Mouse (Mus musculus): Measurements from ENCODE around the gene Slfn9. TPM values are rescaled to one million over a fixed set of nuclear protein-coding genes. Genes with fewer than 3 reads are reported as not detected.
"Not testable (repeated sequence)": the region's sequence is repeated elsewhere in the genome, so short reads cannot be mapped to it uniquely, and the experiment has no call there.

The Slfn9 gene
- 9.7 and 10.1 TPM in 2 replicates for polyA plus RNA-seq (2014; fragmentation: Nextera tagmentation; extraction: Ambion mirVana)

DNA sequence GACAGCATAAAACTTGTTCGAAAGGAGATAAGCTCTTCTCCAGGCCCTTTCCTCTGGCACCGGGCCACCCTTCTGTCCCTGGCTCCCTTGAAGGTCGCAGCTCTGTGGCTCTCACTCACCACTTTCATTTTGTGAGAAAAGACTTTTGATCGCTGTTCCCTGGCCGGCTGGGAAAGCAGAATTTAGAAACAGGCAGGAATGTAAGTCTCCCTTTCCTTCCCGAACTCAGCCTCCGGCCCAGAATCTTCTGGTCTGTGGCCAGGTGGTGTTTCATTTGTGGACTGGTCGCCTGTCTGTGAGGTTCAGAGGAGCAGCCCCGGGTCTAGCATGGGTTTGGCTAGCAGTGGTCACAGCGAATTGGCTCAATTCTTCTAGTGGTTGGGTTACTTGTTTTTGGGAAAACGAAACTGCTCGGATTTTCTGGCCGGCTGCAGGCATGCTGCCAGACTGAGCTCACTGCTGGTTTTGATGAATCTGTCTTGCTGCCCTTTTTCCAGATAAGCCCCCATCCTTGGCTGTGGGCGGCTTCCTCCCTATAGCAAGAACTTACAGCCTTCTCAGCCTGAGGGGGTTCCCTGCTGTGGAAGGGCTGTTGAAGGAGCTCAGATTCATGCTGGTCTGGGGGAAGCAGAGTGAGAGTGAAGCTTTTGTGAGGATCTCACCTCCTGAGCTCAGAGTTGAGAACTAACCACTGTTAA is at the start of gene Slfn9:
Gene Slfn9, minus strand, starts transcription at position 362 of the 698 bp plus-strand sequence.
- Histone ChIP-seq H3K4me1 (replicated peaks; ENCODE audit: control insufficient read depth, insufficient read depth, low read length) (no peaks in the 10 kb centered on the region; the same call in 1 of the 2 replicates), H3K27ac (ENCODE audit: low read depth, low read length) (no peak within 1 kb of the TSS), H3K9me3 (ENCODE audit: control insufficient read depth, low read length) (no peaks in the 10 kb centered on the region), H3K27me3 (ENCODE audit: control insufficient read depth, insufficient read depth, low read length) (peaks cover 3% of the 10 kb centered on the region; the same call in 1 of the 2 replicates), H3K36me3 (ENCODE audit: control insufficient read depth, insufficient read depth, low read length) (no peaks in the 10 kb centered on the region), H3K4me2 (replicated peaks; ENCODE audit: low read depth, low read length) (peak within 1 kb of the TSS; percentile 49), H3K4me3 (ENCODE audit: low read depth, low read length) (peak within 1 kb of the TSS; percentile 30), H3K9ac (ENCODE audit: low read depth, low read length) (peak within 1 kb of the TSS; percentile 36)
- WGBS = 9% methylated on average over 14 of the region's 14 CpGs
- ATAC-seq (ENCODE audit: low FRiP score) (no peak), DNase-seq (ENCODE audit: low spot score) (peak; percentile 49)

DNA sequence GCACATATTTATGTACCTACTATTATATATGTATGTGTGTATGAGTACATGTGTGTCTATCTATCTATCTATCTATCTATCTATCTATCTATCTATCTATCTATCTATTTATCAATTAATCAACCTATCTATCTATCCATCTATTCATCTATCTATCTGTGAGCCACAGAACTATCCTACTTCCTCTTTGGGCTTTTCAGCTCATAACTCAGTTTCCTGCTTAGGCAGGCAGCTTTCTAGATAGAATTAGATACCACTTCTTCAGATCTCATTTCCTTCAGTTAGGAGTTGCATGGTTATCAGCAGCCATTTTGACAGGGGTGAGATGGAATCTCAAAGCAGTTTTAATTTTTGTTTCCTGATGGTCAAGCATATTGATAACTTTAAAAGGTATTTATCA is 49.4 kb upstream of the Slfn9 start:
- Histone ChIP-seq H3K4me2 (replicated peaks; ENCODE audit: low read depth, low read length) (no peak overlapping the region), H3K4me3 (ENCODE audit: low read depth, low read length) (no peak overlapping the region), H3K9me3 (ENCODE audit: control insufficient read depth, low read length) (no peaks in the 10 kb centered on the region), H3K27ac (ENCODE audit: low read depth, low read length) (no peak overlapping the region), H3K4me1 (replicated peaks; ENCODE audit: control insufficient read depth, insufficient read depth, low read length) (no peaks in the 10 kb centered on the region), H3K36me3 (ENCODE audit: control insufficient read depth, insufficient read depth, low read length) (no peaks in the 10 kb centered on the region), H3K27me3 (ENCODE audit: control insufficient read depth, insufficient read depth, low read length) (no peaks in the 10 kb centered on the region), H3K9ac (ENCODE audit: low read depth, low read length) (no peak overlapping the region)
- ATAC-seq (ENCODE audit: low FRiP score) (no peak), DNase-seq (ENCODE audit: low spot score) (no peak)

DNA sequence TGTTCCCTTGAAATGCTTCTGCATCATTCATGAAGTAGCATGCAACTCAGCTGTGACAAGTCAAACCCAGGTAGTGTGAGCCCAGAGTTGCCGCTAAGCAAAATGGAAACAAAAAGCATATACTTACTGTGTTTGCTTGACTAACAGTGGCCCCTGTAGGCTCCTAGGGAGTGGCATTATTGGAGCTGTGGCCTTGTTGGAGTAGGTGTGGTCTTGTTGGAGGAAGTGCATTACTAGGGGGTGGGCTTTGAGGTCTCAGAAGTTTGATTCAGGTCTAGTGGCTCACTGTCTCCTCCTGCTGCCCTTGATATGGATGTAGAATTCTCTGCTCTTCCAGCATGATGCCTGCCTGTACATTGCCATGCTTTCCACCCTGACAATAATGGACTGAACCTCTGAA is 48.7 kb upstream of the Slfn9 start:
- Histone ChIP-seq H3K27me3 (ENCODE audit: control insufficient read depth, insufficient read depth, low read length) (no peaks in the 10 kb centered on the region), H3K4me2 (replicated peaks; ENCODE audit: low read depth, low read length) (no peak overlapping the region), H3K4me3 (ENCODE audit: low read depth, low read length) (no peak overlapping the region), H3K36me3 (ENCODE audit: control insufficient read depth, insufficient read depth, low read length) (no peaks in the 10 kb centered on the region), H3K9me3 (ENCODE audit: control insufficient read depth, low read length) (no peaks in the 10 kb centered on the region), H3K9ac (ENCODE audit: low read depth, low read length) (no peak overlapping the region), H3K4me1 (replicated peaks; ENCODE audit: control insufficient read depth, insufficient read depth, low read length) (no peaks in the 10 kb centered on the region), H3K27ac (ENCODE audit: low read depth, low read length) (no peak overlapping the region)
- DNase-seq (ENCODE audit: low spot score) (no peak), ATAC-seq (ENCODE audit: low FRiP score) (no peak)
- WGBS = 22% methylated on average over 1 of the region's 1 CpGs

DNA sequence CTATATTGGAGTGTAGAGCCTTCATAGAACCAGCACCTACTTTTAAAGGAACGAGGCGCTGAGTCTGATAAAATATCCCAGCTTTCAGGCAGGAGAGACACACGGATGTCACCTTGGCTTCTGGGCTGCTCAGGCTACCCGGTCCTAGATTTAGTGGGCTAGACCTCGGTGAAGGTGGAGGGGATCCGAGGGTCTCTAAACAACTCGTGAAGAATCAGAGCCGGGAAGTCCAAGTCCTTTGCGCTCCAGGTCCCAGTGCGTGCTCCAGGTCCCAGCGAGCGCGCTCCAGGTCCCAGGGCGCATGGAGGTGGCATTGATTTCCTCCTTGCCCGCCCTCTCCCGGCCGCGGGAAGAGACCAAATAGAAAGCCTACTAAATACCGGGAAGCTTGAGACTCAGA is 48.2 kb upstream of the Slfn9 start:
- no peak overlapping the region for H3K4me2 ChIP-seq (replicated peaks; ENCODE audit: low read depth, low read length)
- no peak overlapping the region for H3K4me3 ChIP-seq (ENCODE audit: low read depth, low read length)
- H3K9me3 ChIP-seq (ENCODE audit: control insufficient read depth, low read length) = no peaks in the 10 kb centered on the region

DNA sequence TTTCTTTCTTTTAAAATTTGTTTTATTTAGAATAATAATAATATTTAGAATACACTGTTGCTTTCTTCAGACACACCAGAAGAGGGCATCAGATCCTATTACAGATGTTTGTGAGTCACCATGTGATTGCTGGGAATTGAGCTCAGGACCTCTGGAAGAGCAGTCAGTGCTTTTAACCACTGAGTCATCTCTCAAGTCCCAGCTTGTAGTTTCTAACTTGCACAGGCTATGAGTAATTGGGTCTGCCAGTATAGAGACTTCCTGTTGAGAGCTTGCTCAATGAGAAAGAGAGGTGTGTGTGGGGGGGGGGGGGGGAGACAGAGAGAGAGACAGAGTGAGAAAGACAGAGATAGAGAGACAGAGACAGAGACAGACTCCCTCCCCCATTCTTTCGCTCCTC is 47.5 kb upstream of the Slfn9 start:
- Histone ChIP-seq H3K9ac (ENCODE audit: low read depth, low read length) (no peak overlapping the region), H3K27me3 (ENCODE audit: control insufficient read depth, insufficient read depth, low read length) (no peaks in the 10 kb centered on the region), H3K27ac (ENCODE audit: low read depth, low read length) (no peak overlapping the region), H3K4me1 (replicated peaks; ENCODE audit: control insufficient read depth, insufficient read depth, low read length) (no peaks in the 10 kb centered on the region), H3K4me3 (ENCODE audit: low read depth, low read length) (no peak overlapping the region), H3K4me2 (replicated peaks; ENCODE audit: low read depth, low read length) (no peak overlapping the region), H3K36me3 (ENCODE audit: control insufficient read depth, insufficient read depth, low read length) (no peaks in the 10 kb centered on the region), H3K9me3 (ENCODE audit: control insufficient read depth, low read length) (no peaks in the 10 kb centered on the region)
- ATAC-seq (ENCODE audit: low FRiP score) (no peak), DNase-seq (ENCODE audit: low spot score) (no peak)
- 71% methylated on average over 1 of the region's 1 CpGs for WGBS

More for the DNA sequence above, 48.2 kb upstream of the Slfn9 start:
- no peaks in the 10 kb centered on the region for H3K27me3 ChIP-seq (ENCODE audit: control insufficient read depth, insufficient read depth, low read length)
- ATAC-seq (ENCODE audit: low FRiP score) (no peak), DNase-seq (ENCODE audit: low spot score) (peak; percentile 3)
- H3K4me1 ChIP-seq (replicated peaks; ENCODE audit: control insufficient read depth, insufficient read depth, low read length) = no peaks in the 10 kb centered on the region
- H3K9ac ChIP-seq (ENCODE audit: low read depth, low read length) = no peak overlapping the region
- 17% methylated on average over 19 of the region's 19 CpGs for WGBS
- no peak overlapping the region for H3K27ac ChIP-seq (ENCODE audit: low read depth, low read length)
- H3K36me3 ChIP-seq (ENCODE audit: control insufficient read depth, insufficient read depth, low read length) = no peaks in the 10 kb centered on the region

DNA sequence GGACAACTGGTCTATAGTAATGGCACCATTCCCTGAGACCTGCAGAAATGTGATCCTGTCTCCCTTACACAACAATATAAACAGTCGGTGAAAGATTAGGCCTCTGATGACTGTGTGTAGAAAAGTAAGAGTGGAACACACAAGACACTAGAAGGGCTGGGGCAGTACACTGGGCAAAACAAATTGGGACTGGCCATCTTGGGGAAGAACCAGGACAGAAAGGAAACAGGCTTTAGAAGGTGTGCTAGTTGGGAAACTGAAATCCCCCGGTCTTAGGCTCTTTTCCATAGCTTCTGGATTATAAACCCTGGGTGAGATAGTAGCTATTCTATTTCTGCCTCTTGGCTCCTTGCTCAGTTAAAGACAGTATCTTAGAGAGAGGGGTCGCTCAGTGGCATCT is 47.1 kb upstream of the Slfn9 start:
- H3K27me3 ChIP-seq (ENCODE audit: control insufficient read depth, insufficient read depth, low read length); ATAC-seq (ENCODE audit: low FRiP score); DNase-seq (ENCODE audit: low spot score); H3K4me1 ChIP-seq (replicated peaks; ENCODE audit: control insufficient read depth, insufficient read depth, low read length); H3K9me3 ChIP-seq (ENCODE audit: control insufficient read depth, low read length); H3K36me3 ChIP-seq (ENCODE audit: control insufficient read depth, insufficient read depth, low read length); H3K4me2 ChIP-seq (replicated peaks; ENCODE audit: low read depth, low read length); H3K4me3 ChIP-seq (ENCODE audit: low read depth, low read length); H3K9ac ChIP-seq (ENCODE audit: low read depth, low read length); H3K27ac ChIP-seq (ENCODE audit: low read depth, low read length): not testable (repeated sequence)
- WGBS = 86% methylated on average over 3 of the region's 3 CpGs

DNA sequence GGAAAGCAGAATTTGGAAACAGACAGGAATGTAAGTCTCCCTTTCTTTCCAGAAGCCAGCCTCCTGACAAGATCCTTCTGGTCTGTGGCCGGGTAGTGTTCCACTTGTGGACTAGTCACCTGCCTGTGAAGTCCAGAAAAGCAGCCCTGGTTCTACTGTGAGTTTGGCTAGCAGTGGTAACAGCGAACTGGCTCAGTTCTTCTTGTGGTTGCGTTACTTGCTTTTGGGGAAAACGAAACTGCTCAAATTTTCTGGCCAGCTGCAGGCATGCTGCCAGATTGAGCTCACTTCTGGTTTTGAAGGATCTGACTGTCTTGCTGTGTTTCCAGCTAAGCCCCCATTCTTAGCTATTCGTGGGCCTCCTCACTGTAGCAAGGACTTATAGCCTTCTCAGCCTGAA is 29.0 kb upstream of the Slfn9 start, which contains the start of gene Slfn8:
Gene Slfn8, minus strand, starts transcription at position 190 of the 400 bp plus-strand sequence.
- DNase-seq (ENCODE audit: low spot score) = no peak
- Histone ChIP-seq H3K4me2 (replicated peaks; ENCODE audit: low read depth, low read length) (no peak within 1 kb of the TSS), H3K9ac (ENCODE audit: low read depth, low read length) (no peak within 1 kb of the TSS), H3K36me3 (ENCODE audit: control insufficient read depth, insufficient read depth, low read length) (no peaks in the 10 kb centered on the region), H3K4me3 (ENCODE audit: low read depth, low read length) (no peak within 1 kb of the TSS), H3K9me3 (ENCODE audit: control insufficient read depth, low read length) (no peaks in the 10 kb centered on the region), H3K4me1 (replicated peaks; ENCODE audit: control insufficient read depth, insufficient read depth, low read length) (no peaks in the 10 kb centered on the region), H3K27ac (ENCODE audit: low read depth, low read length) (no peak within 1 kb of the TSS), H3K27me3 (ENCODE audit: control insufficient read depth, insufficient read depth, low read length) (no peaks in the 10 kb centered on the region)
- 81% methylated on average over 5 of the region's 5 CpGs for WGBS
- no peak for ATAC-seq (ENCODE audit: low FRiP score)

DNA sequence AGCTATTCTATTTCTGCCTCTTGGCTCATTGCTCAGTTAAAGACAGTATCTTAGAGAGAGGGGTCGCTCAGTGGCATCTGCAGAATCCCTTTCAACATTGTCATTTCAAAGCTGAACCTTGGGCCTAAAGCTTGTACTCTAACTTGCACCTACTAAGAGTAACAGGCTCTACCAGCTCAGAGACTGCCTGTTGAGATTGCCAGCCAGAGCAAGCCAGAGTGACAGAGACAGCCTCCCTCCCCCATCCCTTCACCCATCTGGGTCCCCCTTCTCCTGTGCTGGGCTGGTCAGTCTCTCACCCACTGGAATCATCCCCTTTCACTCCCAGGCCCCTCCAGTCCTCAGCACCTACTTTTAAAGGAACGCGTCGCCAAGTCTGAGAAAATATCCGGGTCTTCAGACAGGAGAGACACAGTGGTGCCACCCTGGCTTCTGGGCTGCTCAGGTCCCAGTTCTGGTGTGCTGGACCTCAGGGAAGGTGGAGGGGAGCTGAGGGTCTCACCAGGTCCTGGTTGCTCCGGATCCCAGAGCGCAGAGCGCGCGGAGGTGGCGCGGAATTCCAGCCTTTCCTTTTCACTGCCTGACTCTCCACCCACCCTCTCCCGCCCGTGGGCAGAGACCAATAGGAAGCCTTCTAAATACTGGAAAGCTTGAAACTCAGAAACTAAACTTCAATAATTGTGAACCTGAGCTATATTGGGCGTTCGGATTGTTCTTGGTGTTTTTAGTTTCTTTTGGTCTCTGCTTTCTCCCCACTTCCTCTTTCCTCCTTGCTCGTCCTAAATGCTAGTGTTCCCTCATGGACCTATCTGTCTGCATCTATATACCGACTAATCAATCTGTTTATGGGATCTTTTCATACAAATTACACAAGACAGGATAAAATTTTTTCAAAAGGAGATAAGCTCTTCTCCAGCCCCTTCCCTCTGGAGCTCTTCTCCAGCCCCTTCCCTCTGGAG is 28.2 kb upstream of the Slfn9 start:
- not testable (repeated sequence) for H3K27ac ChIP-seq (ENCODE audit: low read depth, low read length); H3K9ac ChIP-seq (ENCODE audit: low read depth, low read length); H3K27me3 ChIP-seq (ENCODE audit: control insufficient read depth, insufficient read depth, low read length); H3K9me3 ChIP-seq (ENCODE audit: control insufficient read depth, low read length); H3K4me3 ChIP-seq (ENCODE audit: low read depth, low read length); H3K4me2 ChIP-seq (replicated peaks; ENCODE audit: low read depth, low read length); DNase-seq (ENCODE audit: low spot score); ATAC-seq (ENCODE audit: low FRiP score); H3K4me1 ChIP-seq (replicated peaks; ENCODE audit: control insufficient read depth, insufficient read depth, low read length); H3K36me3 ChIP-seq (ENCODE audit: control insufficient read depth, insufficient read depth, low read length)
- 80% methylated on average over 18 of the region's 18 CpGs for WGBS
